ENCODE assay signal across 8 mouse cellular contexts in genomic region chr12:98573317-98574270, GRCm38 (mm10). TPM values are rescaled to one million over a fixed set of nuclear protein-coding genes. Genes with fewer than 3 reads are reported as not detected.
DNase-seq lines count a peak whose midpoint lies in the region; ATAC-seq and TF ChIP-seq lines count a peak whose summit lies in the region.

No protein-coding gene starts in this region.

- peak overlapping the region; percentile 63 for H3K4me3 ChIP-seq in kidney, embryonic 15.5 days (replicated peaks)
- H3K4me3 ChIP-seq in kidney, adult 2 months (ENCODE audit: insufficient read depth, low read depth, low read length): no peak overlapping the region
- peak overlapping the region; percentile 47 for H3K4me3 ChIP-seq in neural tube, embryonic 14.5 days (ENCODE audit: low read depth, low read length)

- no peak for ATAC-seq in kidney, embryonic 15.5 days (replicated peaks; ENCODE audit: low FRiP score)
- ATAC-seq in neural tube, embryonic 14.5 days (ENCODE audit: low read depth): peak; percentile 60

- H3K9ac ChIP-seq in kidney, embryonic 15.5 days: 0 out of 2 replicates have a peak overlapping the region, but pooled peaks have one; percentile 51
- H3K9ac ChIP-seq in neural tube, embryonic 14.5 days (replicated peaks; ENCODE audit: low read depth, low read length): peak overlapping the region; percentile 67

- H3K27ac ChIP-seq in kidney, embryonic 15.5 days: no peak overlapping the region
- H3K27ac ChIP-seq in kidney, adult 2 months (ENCODE audit: insufficient read depth, low read depth, low read length): no peak overlapping the region
- peak overlapping the region; percentile 85 for H3K27ac ChIP-seq in neural tube, embryonic 14.5 days (ENCODE audit: low read depth, low read length)

- 17% methylated on average over 25 of the region's 25 CpGs for WGBS in kidney, embryonic 15.5 days
- 19% methylated on average over 25 of the region's 25 CpGs for WGBS in kidney, adult 2 months
- 5% methylated on average over 25 of the region's 25 CpGs for WGBS in neural tube, embryonic 14.5 days

- no peaks in the 10 kb centered on the region for H3K36me3 ChIP-seq in kidney, embryonic 15.5 days
- H3K36me3 ChIP-seq in kidney, adult 2 months (ENCODE audit: control insufficient read depth, insufficient read depth, low read length): no peaks in the 10 kb centered on the region
- H3K36me3 ChIP-seq in neural tube, embryonic 14.5 days (ENCODE audit: control insufficient read depth, insufficient read depth, low read length): no peaks in the 10 kb centered on the region

- TF ChIP-seq CTCF in kidney, adult 2 months (conservative IDR thresholded peaks at IDR 0.05; ENCODE audit: insufficient read depth, insufficient read length, low read depth, low read length): no peak

- H3K9me3 ChIP-seq in kidney, embryonic 15.5 days (replicated peaks): no peaks in the 10 kb centered on the region
- H3K9me3 ChIP-seq in neural tube, embryonic 14.5 days (ENCODE audit: control insufficient read depth, low read length): no peaks in the 10 kb centered on the region

- peaks cover 25% of the 10 kb centered on the region for H3K4me1 ChIP-seq in kidney, embryonic 15.5 days
- H3K4me1 ChIP-seq in kidney, adult 2 months (ENCODE audit: control insufficient read depth, insufficient read depth, low read length): no peaks in the 10 kb centered on the region
- H3K4me1 ChIP-seq in neural tube, embryonic 14.5 days (ENCODE audit: control insufficient read depth, insufficient read depth, low read length): peaks cover 14% of the 10 kb centered on the region; the same call in 1 of the 2 replicates

- no peak for DNase-seq in kidney, adult 2 months
- peak; percentile 87 for DNase-seq in cerebellum, adult 8-10 months
- peak; percentile 65 to 87 for DNase-seq in frontal cortex, adult 2 months (ENCODE audit: extremely low spot score in 1 of 2, low spot score in 1 of 2)
- DNase-seq in left cerebral cortex, adult 8-10 months (ENCODE audit: low spot score in 2 of 2): peak; percentile 67 to 80
- DNase-seq in spleen, adult 18-20 months: no peak
- no peak for DNase-seq in urinary bladder, adult 2 months (ENCODE audit: low spot score)

- TF ChIP-seq POLR2A in kidney, adult 2 months (IDR thresholded peaks at IDR 0.05; ENCODE audit: low read depth, low read length): no peak

- peaks cover 71% of the 10 kb centered on the region for H3K27me3 ChIP-seq in kidney, embryonic 15.5 days
- H3K27me3 ChIP-seq in kidney, adult 2 months (replicated peaks; ENCODE audit: control insufficient read depth, insufficient read depth, low read length): no peaks in the 10 kb centered on the region
- no peaks in the 10 kb centered on the region for H3K27me3 ChIP-seq in neural tube, embryonic 14.5 days (ENCODE audit: control insufficient read depth, insufficient read depth, low read length)

- H3K4me2 ChIP-seq in kidney, embryonic 15.5 days: peak overlapping the region; percentile 94
- peak overlapping the region; percentile 49 for H3K4me2 ChIP-seq in neural tube, embryonic 14.5 days (ENCODE audit: low read depth, low read length)

RNA-seq across cellular contexts. Expression of gene Kcnk10, which starts 4.5 kb away (rescaled TPM):
- 0.90 and 1.5 TPM in 2 replicates for polyA plus RNA-seq in kidney, embryonic 15.5 days (2015; fragmentation: Nextera tagmentation; extraction: Ambion mirVana)
- 0.03 and 0.06 TPM in 2 replicates for polyA plus RNA-seq in kidney, adult 2 months (2012; rRNA removed)
- 6.3 TPM in 2 replicates for polyA plus RNA-seq in frontal cortex, adult 2 months (2012; rRNA removed)
- total RNA-seq in left cerebral cortex, adult 8-10 months (2022): 10 to 100 TPM; 11.5 to 15.2 (median 13.4) TPM
- polyA plus RNA-seq in neural tube, embryonic 14.5 days (2014; fragmentation: Nextera tagmentation; extraction: Ambion mirVana): 40.1 and 50.5 TPM in 2 replicates
- 0.03 and 0.04 TPM in 2 replicates for polyA plus RNA-seq in urinary bladder, adult 2 months (2012; rRNA removed)

RNA-seq across cellular contexts. Expression of gene Spata7, which starts 54.4 kb away (rescaled TPM):
- 17.5 and 18.0 TPM in 2 replicates for polyA plus RNA-seq in kidney, embryonic 15.5 days (2015; fragmentation: Nextera tagmentation; extraction: Ambion mirVana)
- 3.2 and 3.7 TPM in 2 replicates for polyA plus RNA-seq in kidney, adult 2 months (2012; rRNA removed)
- 26.5 and 28.8 TPM in 2 replicates for polyA plus RNA-seq in frontal cortex, adult 2 months (2012; rRNA removed)
- 10 to 100 TPM; 34.7 to 37.3 (median 35.5) TPM for total RNA-seq in left cerebral cortex, adult 8-10 months (2022)
- 36.2 and 40.9 TPM in 2 replicates for polyA plus RNA-seq in neural tube, embryonic 14.5 days (2014; fragmentation: Nextera tagmentation; extraction: Ambion mirVana)
- 6.0 and 7.9 TPM in 2 replicates for polyA plus RNA-seq in urinary bladder, adult 2 months (2012; rRNA removed)

Comparison
In these comparisons a context has a peak if more than half of its experiments do, and no peak if none do; other contexts are left out.
1. DNase-seq: peak in cerebellum, adult 8-10 months (single experiment), frontal cortex, adult 2 months (2 of 2) and left cerebral cortex, adult 8-10 months (2 of 2); none in kidney, adult 2 months (single experiment), spleen, adult 18-20 months (0 of 2) and urinary bladder, adult 2 months (single experiment).